Mouse (Mus musculus): ENCODE measurements around the gene Yes1.

- TF ChIP-seq MAX (IDR thresholded peaks at IDR 0.05) (no peak), USF1 (IDR thresholded peaks at IDR 0.05; ENCODE audit: low read depth) (no peak), CTCF (IDR thresholded peaks at IDR 0.05; ENCODE audit: control insufficient read depth, insufficient read depth, insufficient read length) (no peak), MYOG (IDR thresholded peaks at IDR 0.05; ENCODE audit: control insufficient read depth, extremely low read depth, insufficient read length) (no peak), CEBPB (IDR thresholded peaks at IDR 0.05; ENCODE audit: low read depth) (no peak), MYOD1 (IDR thresholded peaks at IDR 0.05; ENCODE audit: control insufficient read depth, insufficient read length, low read depth) (no peak)
These were observed 22.2 kb downstream of the Yes1 start for GRCm38 (mm10) chr5:32633185-32633584.

Measured in C2C12 (cell line).